23 mouse cellular contexts compared by ENCODE assay signal in genomic region chr10:118598497-118598896, GRCm38 (mm10).
DNase-seq lines count a peak whose midpoint lies in the region; ATAC-seq and TF ChIP-seq lines count a peak whose summit lies in the region.
"Had no signal": no experiment of that assay in that cellular context is flagged by ENCODE, and none has a peak within 500 bp of the region (broad histone marks: within the 10 kb centered on the region; RNA-seq: fewer than 3 reads in every experiment).

No protein-coding gene starts in this region.

- H3K27me3 ChIP-seq in heart, embryonic 10.5 days (ENCODE audit: insufficient read depth, poor library complexity, severe bottlenecking): no peaks in the 10 kb centered on the region
- no peaks in the 10 kb centered on the region for H3K27me3 ChIP-seq in limb, embryonic 12.5 days
- H3K27me3 ChIP-seq in limb, embryonic 10.5 days (ENCODE audit: low read depth, poor library complexity, severe bottlenecking): no peaks in the 10 kb centered on the region
- H3K27me3 ChIP-seq in limb, embryonic 14.5 days (ENCODE audit: control insufficient read depth, insufficient read depth, low read length): no peaks in the 10 kb centered on the region
- H3K27me3 ChIP-seq in neural tube, embryonic 15.5 days (replicated peaks): no peaks in the 10 kb centered on the region
- H3K27me3 ChIP-seq: CH12.LX; embryonic facial prominence, embryonic 13.5 days; forebrain, embryonic 15.5 days; hindbrain, embryonic 13.5 days; Patski had no signal

- TF ChIP-seq POLR2A in limb, embryonic 14.5 days (IDR thresholded peaks at IDR 0.05; ENCODE audit: borderline replicate concordance, extremely low read depth, insufficient read depth, insufficient read length): no peak

- H3K36me3 ChIP-seq in heart, embryonic 10.5 days: no peaks in the 10 kb centered on the region
- H3K36me3 ChIP-seq in limb, embryonic 12.5 days: no peaks in the 10 kb centered on the region
- H3K36me3 ChIP-seq in limb, embryonic 10.5 days: no peaks in the 10 kb centered on the region
- no peaks in the 10 kb centered on the region for H3K36me3 ChIP-seq in limb, embryonic 14.5 days (ENCODE audit: control insufficient read depth, insufficient read depth, low read length)
- no peaks in the 10 kb centered on the region for H3K36me3 ChIP-seq in neural tube, embryonic 15.5 days
- H3K36me3 ChIP-seq: embryonic facial prominence, embryonic 13.5 days; forebrain, embryonic 15.5 days; G1E; hindbrain, embryonic 13.5 days had no signal

- H3K27ac ChIP-seq in heart, embryonic 10.5 days: no peak overlapping the region
- H3K27ac ChIP-seq in limb, embryonic 12.5 days: no peak overlapping the region
- no peak overlapping the region for H3K27ac ChIP-seq in limb, embryonic 10.5 days
- no peak overlapping the region for H3K27ac ChIP-seq in limb, embryonic 14.5 days (replicated peaks; ENCODE audit: low read depth, low read length)
- H3K27ac ChIP-seq in neural tube, embryonic 15.5 days (replicated peaks): no peak overlapping the region
- H3K27ac ChIP-seq: embryonic facial prominence, embryonic 13.5 days; forebrain, embryonic 15.5 days; heart, adult 2 months; hindbrain, embryonic 13.5 days had no signal

- no peak overlapping the region for H3K9ac ChIP-seq in limb, embryonic 12.5 days (replicated peaks)
- H3K9ac ChIP-seq in limb, embryonic 14.5 days (ENCODE audit: low read depth, low read length, severe bottlenecking): no peak overlapping the region
- H3K9ac ChIP-seq in neural tube, embryonic 15.5 days (replicated peaks): no peak overlapping the region
- H3K9ac ChIP-seq: embryonic facial prominence, embryonic 13.5 days; forebrain, embryonic 15.5 days; hindbrain, embryonic 13.5 days had no signal

- WGBS in heart, embryonic 10.5 days: 82% methylated on average over 4 of the region's 4 CpGs
- WGBS in limb, embryonic 12.5 days: 69% methylated on average over 4 of the region's 4 CpGs
- 89% methylated on average over 4 of the region's 4 CpGs for WGBS in limb, embryonic 10.5 days
- WGBS in limb, embryonic 14.5 days: 40% methylated on average over 4 of the region's 4 CpGs
- 49% methylated on average over 4 of the region's 4 CpGs for WGBS in neural tube, embryonic 15.5 days

- peaks cover 12% of the 10 kb centered on the region for H3K4me1 ChIP-seq in heart, embryonic 10.5 days
- H3K4me1 ChIP-seq in limb, embryonic 12.5 days (replicated peaks): peaks cover 4% of the 10 kb centered on the region
- peaks cover 11% of the 10 kb centered on the region; the same call in 1 of the 2 replicates for H3K4me1 ChIP-seq in limb, embryonic 10.5 days
- no peaks in the 10 kb centered on the region for H3K4me1 ChIP-seq in limb, embryonic 14.5 days (ENCODE audit: control insufficient read depth, insufficient read depth, low read length)
- H3K4me1 ChIP-seq in neural tube, embryonic 15.5 days: no peaks in the 10 kb centered on the region; the same call in 1 of the 2 replicates
- H3K4me1 ChIP-seq: embryonic facial prominence, embryonic 13.5 days had no signal

- H3K9me3 ChIP-seq in heart, embryonic 10.5 days: no peaks in the 10 kb centered on the region
- no peaks in the 10 kb centered on the region for H3K9me3 ChIP-seq in limb, embryonic 12.5 days
- H3K9me3 ChIP-seq in limb, embryonic 10.5 days (replicated peaks): no peaks in the 10 kb centered on the region
- H3K9me3 ChIP-seq in limb, embryonic 14.5 days (ENCODE audit: control insufficient read depth, low read length): no peaks in the 10 kb centered on the region
- no peaks in the 10 kb centered on the region for H3K9me3 ChIP-seq in neural tube, embryonic 15.5 days (replicated peaks)
- H3K9me3 ChIP-seq: embryonic facial prominence, embryonic 13.5 days; forebrain, embryonic 15.5 days; hindbrain, embryonic 13.5 days had no signal

- peak; percentile 57 for DNase-seq in heart, adult 11 months
- DNase-seq in heart, embryonic 10.5 days (ENCODE audit: low spot score): no peak
- no peak for DNase-seq in limb, embryonic 10.5 days (ENCODE audit: low spot score)
- DNase-seq in limb, embryonic 14.5 days (ENCODE audit: low spot score): no peak
- DNase-seq in urinary bladder, postnatal 4 days (ENCODE audit: low spot score in 2 of 2): no peak
- DNase-seq: adrenal gland, postnatal 10 days; adrenal gland, postnatal 36 days; B cell, adult 2 months; cerebellum, adult 18-20 months; cerebellum, adult 9-11 months; cerebellum, postnatal 25 days; gastrocnemius, postnatal 25 days; heart, adult 2 months had no signal

- no peak overlapping the region for H3K4me2 ChIP-seq in limb, embryonic 12.5 days
- no peak overlapping the region for H3K4me2 ChIP-seq in limb, embryonic 14.5 days (replicated peaks; ENCODE audit: low read depth, low read length, severe bottlenecking)
- H3K4me2 ChIP-seq in neural tube, embryonic 15.5 days: no peak overlapping the region
- H3K4me2 ChIP-seq: embryonic facial prominence, embryonic 13.5 days; forebrain, embryonic 15.5 days; heart, embryonic 11.5 days; hindbrain, embryonic 13.5 days had no signal

- no peak overlapping the region for H3K4me3 ChIP-seq in heart, embryonic 10.5 days
- H3K4me3 ChIP-seq in limb, embryonic 12.5 days (replicated peaks): no peak overlapping the region
- H3K4me3 ChIP-seq in limb, embryonic 10.5 days: no peak overlapping the region
- H3K4me3 ChIP-seq in limb, embryonic 14.5 days (replicated peaks; ENCODE audit: low read length): no peak overlapping the region
- no peak overlapping the region for H3K4me3 ChIP-seq in neural tube, embryonic 15.5 days (replicated peaks)
- H3K4me3 ChIP-seq: embryonic facial prominence, embryonic 13.5 days; forebrain, embryonic 15.5 days; heart, adult 2 months; hindbrain, embryonic 13.5 days had no signal

- peak; percentile 56; the same call in 1 of the 2 replicates for ATAC-seq in limb, embryonic 12.5 days (ENCODE audit: insufficient number of reproducible peaks, insufficient read depth, low FRiP score, low TSS enrichment, low read depth)
- 0 out of 2 replicates have a peak, but pooled peaks have one; percentile 30 for ATAC-seq in limb, embryonic 14.5 days (ENCODE audit: low FRiP score, low read depth)
- ATAC-seq in neural tube, embryonic 15.5 days (ENCODE audit: low FRiP score): peak; percentile 61
- ATAC-seq: forebrain, embryonic 15.5 days; hindbrain, embryonic 16.5 days; Patski had no signal
